Mouse (Mus musculus) frontal cortex, postnatal 36 days (tissue): Measurements from ENCODE around the gene Pnkp.
A peak's percentile ranks its signal among the peaks of the same experiment; 100 is the strongest.

Experiments
- DNase-seq, 2 experiments: peaks; one replicate each; pipeline ENCODE4 v3.0.0; 2022; ENCODE audit warnings: low spot score in 2 of 2

Gene Pnkp

GRCm38 (mm10) chr7:44857042-44857552 lies at the start of gene Pnkp:
Gene Pnkp (plus strand): TSS chr7:44857139.
- peak; percentile 94 to 96 for DNase-seq

- no peak for DNase-seq
These were observed 48.0 kb upstream of the Pnkp start for GRCm38 (mm10) chr7:44808927-44809326.

- DNase-seq, result no peak
These were observed 47.5 kb upstream of the Pnkp start for GRCm38 (mm10) chr7:44809466-44809865.

- DNase-seq, result no peak
These were observed 46.6 kb upstream of the Pnkp start for GRCm38 (mm10) chr7:44810365-44810764.

- DNase-seq, result no peak
These were observed 46.0 kb upstream of the Pnkp start for GRCm38 (mm10) chr7:44810819-44811557.

- DNase-seq, result no peak
These were observed 44.2 kb upstream of the Pnkp start for GRCm38 (mm10) chr7:44812651-44813325.

- DNase-seq, result no peak
These were observed 43.0 kb upstream of the Pnkp start for GRCm38 (mm10) chr7:44813985-44814384.

GRCm38 (mm10) chr7:44814423-44814822 lies 42.5 kb upstream of the Pnkp start:
- no peak for DNase-seq

- DNase-seq, result no peak
These were observed 41.9 kb upstream of the Pnkp start for GRCm38 (mm10) chr7:44814952-44815553.

- DNase-seq, result peak; percentile 98 to 99
These were observed 41.0 kb upstream of the Pnkp start, which contains the start of the genes Nup62 and Il4i1 for GRCm38 (mm10) chr7:44815721-44816469. Gene Nup62 (plus strand): TSS chr7:44816088. Gene Il4i1 (plus strand): TSS chr7:44816387.

- DNase-seq, result peak; percentile 50 to 57
These were observed 40.4 kb upstream of the Pnkp start, which contains the start of gene Atf5 for GRCm38 (mm10) chr7:44816470-44817021. Gene Atf5 (minus strand): TSS chr7:44816658.

GRCm38 (mm10) chr7:44817441-44817840 lies 39.5 kb upstream of the Pnkp start:
- peak in 1 of 2 experiments; percentile 1 for DNase-seq

- DNase-seq, result peak in 1 of 2 experiments; percentile 25
These were observed 38.8 kb upstream of the Pnkp start for GRCm38 (mm10) chr7:44818164-44818563.

- DNase-seq, result peak in 1 of 2 experiments; percentile 38
These were observed 38.1 kb upstream of the Pnkp start for GRCm38 (mm10) chr7:44818751-44819235.

- DNase-seq, result no peak
These were observed 37.5 kb upstream of the Pnkp start for GRCm38 (mm10) chr7:44819391-44819790.

GRCm38 (mm10) chr7:44819863-44820262 lies 37.1 kb upstream of the Pnkp start:
- DNase-seq, result no peak

GRCm38 (mm10) chr7:44820525-44820924 lies 36.4 kb upstream of the Pnkp start:
- no peak for DNase-seq

- DNase-seq, result no peak
These were observed 35.1 kb upstream of the Pnkp start for GRCm38 (mm10) chr7:44821666-44822448.

- no peak for DNase-seq
These were observed 33.5 kb upstream of the Pnkp start for GRCm38 (mm10) chr7:44823409-44823808.

GRCm38 (mm10) chr7:44824872-44825271 lies 32.1 kb upstream of the Pnkp start:
- DNase-seq, result peak; percentile 72 to 84
